Mouse (Mus musculus) ES-E14 (cell line): ENCODE data around the gene Dnajc2.

Experiments used
- CHD2 ChIP-seq: IDR thresholded peaks from 2 replicates; pipeline ENCODE4 v1.6.1; 2014; ENCODE audit warnings: mild to moderate bottlenecking, low read depth, low read length, inconsistent platforms
- HCFC1 ChIP-seq: IDR thresholded peaks from 2 replicates; pipeline ENCODE4 v1.6.1; 2012; ENCODE audit warnings: low read length, inconsistent platforms, borderline replicate concordance; ENCODE audit not compliant: insufficient read depth
- MAFK ChIP-seq: IDR thresholded peaks from 2 replicates; pipeline ENCODE4 v1.6.1; 2014; ENCODE audit warnings: mild to moderate bottlenecking, low read depth, low read length, inconsistent platforms; ENCODE audit not compliant: insufficient read depth
- ZC3H11A ChIP-seq: IDR thresholded peaks from 2 replicates; pipeline ENCODE4 v1.6.1; 2012; ENCODE audit warnings: low read depth, mild to moderate bottlenecking, inconsistent platforms, low read length, borderline replicate concordance
- ZNF384 ChIP-seq: IDR thresholded peaks from 2 replicates; pipeline ENCODE4 v1.6.1; 2012; ENCODE audit warnings: low read depth, low read length, inconsistent platforms

- TF ChIP-seq CHD2 (no peak), ZC3H11A (no peak), MAFK (no peak), ZNF384 (no peak), HCFC1 (no peak)
Observed at GRCm38 (mm10) chr5:21732177-21732911, 52.7 kb downstream of the Dnajc2 start.
